Mouse (Mus musculus): ENCODE results near the gene Mfsd12. TPM values are rescaled to one million over a fixed set of nuclear protein-coding genes. Genes with fewer than 3 reads are reported as not detected.

Mfsd12 gene
- total and polyA plus RNA-seq, 2 experiments from 2014 or later: 10.3 to 30.5 TPM

DNA sequence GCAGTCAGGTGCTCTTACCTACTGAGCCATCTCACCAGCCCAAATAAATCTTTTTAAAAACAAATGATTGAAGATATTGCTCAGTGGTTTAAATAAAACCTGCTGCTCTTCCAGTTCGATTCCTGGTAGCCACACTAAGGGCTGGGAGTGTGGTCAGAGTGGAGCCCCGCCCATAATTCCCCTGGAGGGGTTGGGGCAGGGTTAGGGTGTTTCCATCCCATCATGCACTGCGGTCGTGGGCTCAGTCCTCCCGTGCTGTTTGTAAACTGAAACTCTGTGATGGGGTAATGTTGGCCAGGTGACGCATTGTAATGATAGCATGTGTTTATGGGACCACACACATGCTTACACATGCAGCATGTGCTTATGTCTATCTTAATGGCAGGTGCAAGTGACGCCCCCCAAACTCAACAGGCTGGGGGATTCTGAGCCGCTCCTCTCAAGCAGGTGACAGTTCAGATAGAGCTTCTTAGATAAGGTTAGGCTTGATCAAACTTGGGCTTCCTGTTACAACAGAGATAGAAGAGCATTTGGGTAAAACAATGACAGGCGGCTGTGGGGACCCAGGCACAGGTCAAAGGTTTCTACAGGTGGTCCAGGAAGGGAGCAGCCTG lies 5.5 kb upstream of the Mfsd12 start:
- H3K4me1 ChIP-seq (ENCODE audit: control insufficient read depth, insufficient read depth): peaks cover 12% of the 10 kb centered on the region
- DNase-seq (ENCODE audit: low spot score) (no peak), ATAC-seq (ENCODE audit: insufficient read depth, low read depth) (no peak)
- WGBS: 17% methylated on average over 9 of the region's 9 CpGs
- no peaks in the 10 kb centered on the region for H3K9me3 ChIP-seq (replicated peaks; ENCODE audit: control insufficient read depth, low read length)
- no peak overlapping the region for H3K4me3 ChIP-seq (ENCODE audit: low read depth, low read length)
- no peak overlapping the region; the same call in 1 of the 2 replicates for H3K27ac ChIP-seq (ENCODE audit: low read depth)
- peaks cover 15% of the 10 kb centered on the region for H3K36me3 ChIP-seq (replicated peaks; ENCODE audit: control insufficient read depth, insufficient read depth, low read length)
- no peak overlapping the region for H3K4me2 ChIP-seq (ENCODE audit: low read depth, low read length)
- H3K9ac ChIP-seq (replicated peaks; ENCODE audit: low read depth, low read length): no peak overlapping the region
- no peaks in the 10 kb centered on the region for H3K27me3 ChIP-seq (ENCODE audit: control insufficient read depth, insufficient read depth, low read length)
- TF ChIP-seq CTCF (IDR thresholded peaks at IDR 0.05; ENCODE audit: low read depth) (no peak), EP300 (IDR thresholded peaks at IDR 0.05; ENCODE audit: low read depth) (no peak)

DNA sequence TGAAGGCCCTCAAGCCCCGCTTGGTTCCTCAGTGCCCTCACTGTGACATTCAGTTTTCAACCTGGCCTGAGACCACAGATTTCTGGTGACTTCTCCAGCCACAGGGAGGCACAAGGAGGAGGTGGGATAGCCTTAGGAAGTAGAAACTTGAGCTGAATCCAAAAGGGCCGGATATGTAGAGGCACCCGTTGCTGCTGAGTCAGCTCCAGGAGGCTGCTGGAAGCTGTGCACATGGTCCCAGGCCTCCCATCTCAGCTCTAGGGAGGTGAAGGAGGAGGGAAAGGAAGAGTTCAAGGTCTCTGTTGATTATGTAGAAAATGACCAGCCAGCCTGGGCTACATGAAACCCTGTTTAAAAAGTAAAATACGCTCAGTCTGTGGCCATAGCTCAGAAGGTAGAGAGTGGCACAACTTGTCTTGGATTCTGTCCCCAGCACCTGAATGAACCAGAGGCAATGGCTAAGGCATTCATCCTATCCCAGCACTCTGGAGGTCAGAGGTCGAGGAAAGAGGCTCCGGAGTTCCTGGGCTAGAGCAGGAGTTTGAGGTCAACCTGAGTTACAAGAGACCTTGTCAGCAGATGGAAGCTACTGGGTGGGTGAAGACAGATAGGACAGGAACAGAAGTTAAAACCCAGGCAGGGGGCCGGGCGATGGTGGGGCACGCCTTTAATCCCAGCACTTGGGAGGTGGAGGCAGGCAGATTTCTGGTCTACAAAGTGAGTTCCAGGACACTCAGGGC lies 2.4 kb upstream of the Mfsd12 start:
- Histone ChIP-seq H3K36me3 (replicated peaks; ENCODE audit: control insufficient read depth, insufficient read depth, low read length) (no peaks in the 10 kb centered on the region), H3K9me3 (replicated peaks; ENCODE audit: control insufficient read depth, low read length) (no peaks in the 10 kb centered on the region), H3K4me1 (ENCODE audit: control insufficient read depth, insufficient read depth) (peaks cover 14% of the 10 kb centered on the region), H3K9ac (replicated peaks; ENCODE audit: low read depth, low read length) (no peak overlapping the region), H3K27me3 (ENCODE audit: control insufficient read depth, insufficient read depth, low read length) (no peaks in the 10 kb centered on the region), H3K4me2 (ENCODE audit: low read depth, low read length) (no peak overlapping the region), H3K27ac (ENCODE audit: low read depth) (no peak overlapping the region), H3K4me3 (ENCODE audit: low read depth, low read length) (no peak overlapping the region)
- WGBS: 70% methylated on average over 9 of the region's 9 CpGs
- ATAC-seq (ENCODE audit: insufficient read depth, low read depth): no peak
- DNase-seq (ENCODE audit: low spot score): no peak
- TF ChIP-seq EP300 (IDR thresholded peaks at IDR 0.05; ENCODE audit: low read depth): no peak
- no peak for TF ChIP-seq CTCF (IDR thresholded peaks at IDR 0.05; ENCODE audit: low read depth)

DNA sequence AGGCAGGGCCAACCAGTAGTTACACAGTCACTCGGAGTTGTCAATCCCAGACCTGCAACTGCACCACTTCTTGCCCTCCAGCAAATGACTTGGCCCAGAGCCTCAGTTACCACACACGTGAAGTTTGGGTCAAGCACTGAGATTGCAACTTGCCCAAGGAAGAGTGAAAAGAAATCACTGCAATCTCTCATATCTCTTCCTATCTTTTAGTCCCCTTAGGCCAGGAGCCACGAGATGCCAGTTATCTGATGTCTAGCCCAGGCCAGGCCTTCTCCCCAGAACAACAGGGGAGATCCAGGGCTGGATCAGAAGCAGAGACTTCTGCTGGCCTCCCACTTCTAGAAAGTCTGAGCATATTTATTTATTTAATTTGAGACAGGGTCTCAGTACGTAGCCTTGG lies 1.8 kb upstream of the Mfsd12 start:
- no peaks in the 10 kb centered on the region for H3K9me3 ChIP-seq (replicated peaks; ENCODE audit: control insufficient read depth, low read length)
- no peak overlapping the region for H3K4me3 ChIP-seq (ENCODE audit: low read depth, low read length)
- ATAC-seq (ENCODE audit: insufficient read depth, low read depth): no peak
- no peak overlapping the region for H3K27ac ChIP-seq (ENCODE audit: low read depth)
- no peak for DNase-seq (ENCODE audit: low spot score)
- 77% methylated on average over 4 of the region's 4 CpGs for WGBS
- H3K4me2 ChIP-seq (ENCODE audit: low read depth, low read length): no peak overlapping the region
- peaks cover 14% of the 10 kb centered on the region for H3K4me1 ChIP-seq (ENCODE audit: control insufficient read depth, insufficient read depth)
- TF ChIP-seq CTCF (IDR thresholded peaks at IDR 0.05; ENCODE audit: low read depth) (no peak), EP300 (IDR thresholded peaks at IDR 0.05; ENCODE audit: low read depth) (no peak)
- H3K36me3 ChIP-seq (replicated peaks; ENCODE audit: control insufficient read depth, insufficient read depth, low read length): no peaks in the 10 kb centered on the region
- no peaks in the 10 kb centered on the region for H3K27me3 ChIP-seq (ENCODE audit: control insufficient read depth, insufficient read depth, low read length)
- no peak overlapping the region for H3K9ac ChIP-seq (replicated peaks; ENCODE audit: low read depth, low read length)

DNA sequence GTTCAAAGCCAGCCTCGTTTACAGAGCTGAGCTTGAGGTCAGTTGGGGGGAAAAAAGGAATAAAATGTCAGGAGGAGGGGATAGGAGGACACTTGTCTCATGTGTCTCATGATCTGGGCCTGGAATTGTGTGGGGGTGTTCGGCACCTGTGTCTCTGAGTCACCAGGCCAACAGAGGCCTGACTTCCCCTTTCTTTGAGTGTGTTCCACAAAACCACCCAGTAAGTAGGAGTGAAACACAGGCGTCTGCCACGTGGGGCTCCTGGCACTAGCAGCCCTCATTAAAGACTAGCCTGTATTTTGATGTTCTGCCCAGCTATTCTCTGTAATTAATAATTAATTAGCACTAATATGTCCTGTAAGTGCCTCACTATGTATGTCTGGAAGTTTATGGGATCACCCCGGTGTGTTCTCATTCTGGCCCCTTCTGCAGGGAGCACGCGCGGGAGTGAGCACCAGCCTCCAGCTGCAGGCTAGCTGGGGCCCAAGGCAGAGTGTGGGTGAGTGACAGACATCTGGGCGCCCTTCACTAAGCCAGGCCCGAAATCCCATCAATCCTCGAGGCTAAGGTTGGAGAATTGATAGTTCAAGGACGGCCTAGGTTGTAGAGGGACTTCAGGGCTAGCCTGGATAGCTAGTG lies 820 bp upstream of the Mfsd12 start:
- Histone ChIP-seq H3K4me3 (ENCODE audit: low read depth, low read length) (0 out of 2 replicates have a peak overlapping the region, but pooled peaks have one; percentile 76), H3K4me1 (ENCODE audit: control insufficient read depth, insufficient read depth) (peaks cover 10% of the 10 kb centered on the region), H3K9me3 (replicated peaks; ENCODE audit: control insufficient read depth, low read length) (no peaks in the 10 kb centered on the region), H3K4me2 (ENCODE audit: low read depth, low read length) (peak overlapping the region; percentile 99; the same call in 1 of the 2 replicates), H3K27ac (ENCODE audit: low read depth) (no peak overlapping the region), H3K36me3 (replicated peaks; ENCODE audit: control insufficient read depth, insufficient read depth, low read length) (0 out of 2 replicates have a peak, but pooled peaks cover 6% of the 10 kb centered on the region), H3K9ac (replicated peaks; ENCODE audit: low read depth, low read length) (no peak overlapping the region), H3K27me3 (ENCODE audit: control insufficient read depth, insufficient read depth, low read length) (no peaks in the 10 kb centered on the region)
- TF ChIP-seq EP300 (IDR thresholded peaks at IDR 0.05; ENCODE audit: low read depth) (no peak), CTCF (IDR thresholded peaks at IDR 0.05; ENCODE audit: low read depth) (no peak)
- ATAC-seq (ENCODE audit: insufficient read depth, low read depth) (no peak), DNase-seq (ENCODE audit: low spot score) (no peak)
- 57% methylated on average over 12 of the region's 12 CpGs for WGBS

DNA sequence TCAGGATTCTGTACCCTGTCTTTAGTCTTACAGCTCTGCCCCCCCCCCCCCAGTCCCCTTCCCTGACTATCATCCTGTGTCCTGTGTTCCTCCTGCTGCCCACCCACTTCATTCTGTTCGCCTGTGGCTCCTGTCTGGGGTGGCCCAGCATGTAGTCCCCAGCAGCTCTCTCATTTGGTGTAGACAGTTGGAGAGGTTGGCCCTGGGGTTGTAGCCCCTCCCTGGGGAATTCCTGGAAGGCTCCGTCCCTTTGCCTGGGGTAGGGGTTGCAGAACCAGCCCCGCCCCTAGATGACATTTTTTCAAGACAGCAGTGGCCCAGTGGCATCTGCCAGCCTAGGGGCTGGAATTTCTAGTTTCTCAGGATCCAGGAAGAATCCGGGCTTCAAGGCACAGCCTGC lies 918 bp downstream of the Mfsd12 start:
- Histone ChIP-seq H3K4me1 (ENCODE audit: control insufficient read depth, insufficient read depth) (peaks cover 20% of the 10 kb centered on the region), H3K36me3 (replicated peaks; ENCODE audit: control insufficient read depth, insufficient read depth, low read length) (0 out of 2 replicates have a peak, but pooled peaks cover 6% of the 10 kb centered on the region), H3K9ac (replicated peaks; ENCODE audit: low read depth, low read length) (peak overlapping the region; percentile 80), H3K27ac (ENCODE audit: low read depth) (peak overlapping the region; percentile 63; the same call in 1 of the 2 replicates), H3K9me3 (replicated peaks; ENCODE audit: control insufficient read depth, low read length) (no peaks in the 10 kb centered on the region), H3K27me3 (ENCODE audit: control insufficient read depth, insufficient read depth, low read length) (no peaks in the 10 kb centered on the region), H3K4me3 (ENCODE audit: low read depth, low read length) (peak overlapping the region; percentile 76), H3K4me2 (ENCODE audit: low read depth, low read length) (peak overlapping the region; percentile 99)
- no peak for TF ChIP-seq CTCF (IDR thresholded peaks at IDR 0.05; ENCODE audit: low read depth)
- TF ChIP-seq EP300 (IDR thresholded peaks at IDR 0.05; ENCODE audit: low read depth): no peak
- ATAC-seq (ENCODE audit: insufficient read depth, low read depth) (no peak), DNase-seq (ENCODE audit: low spot score) (no peak)
- WGBS: 22% methylated on average over 4 of the region's 4 CpGs

All from heart, postnatal 0 days (tissue).